Mouse (Mus musculus): ENCODE data around the gene Olfr430. TPM values are rescaled to one million over a fixed set of nuclear protein-coding genes. Genes with fewer than 3 reads are reported as not detected.

The Olfr430 gene
- total RNA-seq, 2 experiments from 2014 or later, result not detected

Other genes starting within 250 kb of the Olfr430 start
- gene Ifi211, start 153.6 kb upstream of the Olfr430 start, total RNA-seq (2021), result not detected
- 1 to 10 TPM in 1 of 2 experiments, under 1 TPM in 1; 0.78 to 1.5 TPM for gene Mndal, start 124.1 kb upstream of the Olfr430 start, total RNA-seq (2021)
- gene Ifi203, start 123.9 kb upstream of the Olfr430 start, total RNA-seq (2021), result under 1 TPM; 0.55 to 0.69 TPM
- not detected for gene Ifi202b, start 83.9 kb upstream of the Olfr430 start, total RNA-seq (2021)
- not detected for gene Ifi205, start 34.8 kb upstream of the Olfr430 start, total RNA-seq (2021)
- not detected for gene Olfr433, start 25.9 kb upstream of the Olfr430 start, total RNA-seq (2021)
- gene Olfr432, start 17.4 kb upstream of the Olfr430 start, total RNA-seq (2021), result not detected
- not detected for gene Olfr429, start 17.7 kb downstream of the Olfr430 start, total RNA-seq (2021)
- gene Olfr427, start 30.3 kb downstream of the Olfr430 start, total RNA-seq (2021), result not detected
- not detected for gene Olfr231, start 54.6 kb downstream of the Olfr430 start, total RNA-seq (2021)
- not detected for gene Olfr424, start 64.9 kb downstream of the Olfr430 start, total RNA-seq (2021)
- not detected for gene Olfr420, start 89.0 kb downstream of the Olfr430 start, total RNA-seq (2021)
- gene Spta1, start 106.2 kb downstream of the Olfr430 start, total RNA-seq (2021), result under 1 TPM; 0.09 to 0.14 TPM
- not detected for gene Olfr419, start 185.5 kb downstream of the Olfr430 start, total RNA-seq (2021)

Measured in left cerebral cortex, postnatal 25 days (tissue).